Mouse (Mus musculus) brain, embryonic 14.5 days (tissue): Measurements from ENCODE around the gene Glis1. TPM values are rescaled to one million over a fixed set of nuclear protein-coding genes. Genes with fewer than 3 reads are reported as not detected.
A peak's percentile ranks its signal among the peaks of the same experiment; 100 is the strongest.
"Not testable (repeated sequence)": the region's sequence is repeated elsewhere in the genome, so short reads cannot be mapped to it uniquely, and the experiment has no call there.

ENCODE experiments used
- DNase-seq: peaks from one replicate; pipeline ENCODE4 v3.0.0-alpha.2; 2011; ENCODE audit warnings: low read depth
- CTCF ChIP-seq: fragments of 200-500 bp; IDR thresholded peaks from 2 replicates; pipeline ENCODE4 v1.5.1; 2012; ENCODE audit warnings: inconsistent platforms, mild to moderate bottlenecking, moderate library complexity, borderline replicate concordance; ENCODE audit not compliant: insufficient read depth, insufficient read length; ENCODE audit errors: extremely low read depth
- POLR2A ChIP-seq: fragments of 200-500 bp; IDR thresholded peaks from 2 replicates; pipeline ENCODE4 v1.6.1; 2012; ENCODE audit warnings: mild to moderate bottlenecking, inconsistent platforms, borderline replicate concordance; ENCODE audit not compliant: poor library complexity, insufficient read depth, insufficient read length, severe bottlenecking; ENCODE audit errors: extremely low read depth
- polyA plus RNA-seq: library from polyadenylated mRNA; depleted of rRNA; stranded (reverse); fragments of >200 nt; gene quantifications from 2 replicates; pipeline ENCODE4 v1.2.3, GENCODE M21; 2012

The Glis1 gene
- polyA plus RNA-seq, 1 experiment: 1.4 TPM

DNA sequence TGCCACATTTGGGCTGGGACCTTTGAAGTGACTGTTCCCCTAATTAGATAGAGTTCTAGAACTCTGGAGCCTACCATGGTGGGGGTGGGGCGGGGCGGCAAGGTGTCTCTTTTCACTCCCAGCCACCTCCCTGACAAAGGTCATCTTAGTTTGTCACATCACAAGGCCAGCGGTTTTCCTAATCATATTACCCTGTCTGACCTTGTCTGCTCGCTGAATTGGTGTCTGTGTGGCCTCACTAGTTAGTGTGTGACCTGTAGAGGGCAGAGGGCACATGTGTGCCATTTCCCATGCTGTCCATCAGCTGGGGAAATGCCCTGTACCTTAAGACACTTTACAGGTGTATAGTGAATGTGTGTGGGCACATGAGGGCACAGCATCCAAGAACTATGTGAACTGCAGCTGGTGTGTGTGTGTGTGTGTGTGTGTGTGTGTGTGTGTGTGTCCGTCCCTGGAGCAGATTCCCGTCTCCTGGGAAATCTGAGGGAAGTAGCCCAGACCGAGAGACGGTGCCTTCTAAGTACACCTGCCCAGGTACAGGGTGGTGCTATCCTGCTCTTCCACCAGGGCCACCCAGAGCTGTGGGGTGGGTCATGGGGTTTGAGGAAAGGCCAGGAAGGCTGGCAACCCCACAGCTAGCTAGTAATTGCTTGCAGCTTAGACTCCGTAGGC, 163.0 kb downstream of the Glis1 start:
- TF ChIP-seq POLR2A (no peak), CTCF (no peak)
- no peak for DNase-seq

DNA sequence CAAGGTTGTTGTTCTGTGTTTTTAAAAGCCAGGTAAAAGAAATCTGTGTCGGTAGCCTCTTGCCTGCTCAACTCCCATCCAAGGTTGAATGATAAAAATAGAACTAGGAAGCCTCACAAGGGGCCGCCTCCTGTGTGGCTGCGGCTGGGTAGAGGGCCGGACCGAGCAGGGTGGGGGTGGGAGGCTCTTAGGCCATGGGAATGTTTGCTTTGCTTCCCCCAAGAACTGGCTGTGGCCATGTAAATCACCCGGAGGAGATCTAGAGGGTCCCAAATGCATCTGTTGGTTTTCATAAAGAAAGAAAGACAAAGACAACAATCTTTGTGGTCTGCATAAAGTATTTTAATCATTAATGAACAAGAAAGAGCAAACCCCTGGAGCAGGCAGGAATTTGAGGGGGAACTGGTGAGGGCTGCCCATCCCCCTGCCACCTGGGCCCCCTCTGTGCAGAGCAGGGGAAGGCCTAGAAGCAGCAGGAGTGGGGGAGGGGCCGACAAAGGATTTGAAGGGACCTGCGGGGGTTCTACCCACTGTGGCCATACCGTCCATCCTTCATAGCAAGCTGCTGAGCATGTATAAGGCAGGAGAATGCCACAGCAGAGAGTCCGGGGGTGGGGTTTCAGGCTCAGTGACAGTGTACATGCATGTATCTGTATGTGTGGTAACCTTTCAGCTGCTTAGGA, 163.6 kb downstream of the Glis1 start:
- peak; percentile 48 for DNase-seq
- TF ChIP-seq POLR2A: no peak
- no peak for TF ChIP-seq CTCF

DNA sequence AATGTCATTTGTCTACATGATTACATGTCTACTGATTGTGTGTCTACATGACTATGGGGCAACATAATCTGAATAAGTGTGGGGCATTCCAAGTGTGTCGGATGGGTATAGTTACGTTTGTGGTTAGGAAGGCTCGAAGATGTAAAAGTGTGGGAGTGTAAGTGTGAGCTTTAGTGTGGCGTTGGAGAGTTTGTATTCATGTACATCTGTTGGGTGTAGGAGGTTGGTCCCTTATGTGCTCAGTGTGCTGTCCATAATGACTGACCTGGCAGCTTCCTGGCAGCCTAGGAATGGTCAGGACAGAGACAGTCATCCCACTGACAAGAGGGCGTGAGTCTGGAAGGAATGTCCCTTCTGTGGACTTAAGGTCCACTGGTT, 164.2 kb downstream of the Glis1 start:
- DNase-seq: not testable (repeated sequence)

DNA sequence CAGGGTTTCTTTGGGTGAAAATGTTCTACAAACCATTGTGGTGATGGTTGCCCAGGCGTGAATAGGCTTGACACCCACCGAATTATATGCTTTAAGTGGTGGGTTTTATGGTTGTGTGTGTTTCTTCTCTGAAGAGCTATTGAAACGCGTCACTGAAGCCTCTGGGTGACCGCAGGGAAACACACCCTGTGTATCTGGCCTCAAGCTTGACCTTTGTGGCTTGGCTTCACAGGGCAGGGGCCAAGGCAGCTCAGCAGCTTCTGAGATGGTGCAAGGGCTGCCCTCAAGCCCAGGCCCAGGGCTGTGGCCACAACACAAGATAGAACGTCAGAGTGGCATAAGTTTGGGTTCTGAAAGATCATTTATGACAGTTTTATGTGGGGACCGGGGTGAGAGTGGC, 167.9 kb downstream of the Glis1 start:
- DNase-seq: no peak
- TF ChIP-seq CTCF: no peak
- TF ChIP-seq POLR2A: no peak

DNA sequence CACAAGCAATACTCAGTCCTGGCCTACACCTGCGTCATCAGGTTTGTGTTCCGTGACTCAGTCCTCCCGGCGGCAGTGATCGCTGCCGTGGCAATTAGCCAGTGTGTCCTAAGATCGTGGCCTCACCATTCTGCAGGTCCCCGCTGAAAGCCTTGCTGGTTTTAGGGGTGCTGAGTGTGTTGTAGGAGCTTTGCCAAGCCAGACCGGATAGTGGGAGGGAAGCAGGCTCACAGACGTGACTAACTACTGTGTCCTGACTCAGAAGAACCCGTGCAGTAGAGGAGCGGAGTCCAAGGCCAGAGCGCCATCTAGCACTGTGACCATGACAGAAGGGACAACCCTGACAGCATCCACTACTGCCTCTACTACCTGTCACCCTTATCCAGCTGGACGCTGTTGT, 168.4 kb downstream of the Glis1 start:
- no peak for TF ChIP-seq POLR2A
- no peak for TF ChIP-seq CTCF
- DNase-seq: no peak

DNA sequence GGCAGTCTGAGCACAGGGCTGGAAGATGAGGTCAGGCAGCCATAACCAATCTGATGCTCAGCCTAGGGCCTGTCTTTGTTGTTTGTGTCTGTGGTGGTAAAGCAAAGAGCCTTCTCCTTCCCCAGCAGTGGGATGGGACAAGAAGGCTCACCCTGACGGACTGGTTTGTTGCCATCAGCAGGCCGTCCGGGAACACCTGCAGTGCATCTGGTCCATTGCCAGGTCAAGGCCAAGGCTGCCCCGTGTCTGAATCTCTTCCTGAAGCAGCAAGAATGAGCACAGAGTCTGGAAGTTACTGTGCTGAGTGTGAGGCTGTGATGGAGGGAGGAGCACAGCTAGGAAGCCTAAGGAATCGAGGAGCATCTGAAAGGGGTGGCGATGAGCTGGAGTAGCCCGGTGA, 168.8 kb downstream of the Glis1 start:
- TF ChIP-seq CTCF (no peak), POLR2A (no peak)
- DNase-seq: no peak

DNA sequence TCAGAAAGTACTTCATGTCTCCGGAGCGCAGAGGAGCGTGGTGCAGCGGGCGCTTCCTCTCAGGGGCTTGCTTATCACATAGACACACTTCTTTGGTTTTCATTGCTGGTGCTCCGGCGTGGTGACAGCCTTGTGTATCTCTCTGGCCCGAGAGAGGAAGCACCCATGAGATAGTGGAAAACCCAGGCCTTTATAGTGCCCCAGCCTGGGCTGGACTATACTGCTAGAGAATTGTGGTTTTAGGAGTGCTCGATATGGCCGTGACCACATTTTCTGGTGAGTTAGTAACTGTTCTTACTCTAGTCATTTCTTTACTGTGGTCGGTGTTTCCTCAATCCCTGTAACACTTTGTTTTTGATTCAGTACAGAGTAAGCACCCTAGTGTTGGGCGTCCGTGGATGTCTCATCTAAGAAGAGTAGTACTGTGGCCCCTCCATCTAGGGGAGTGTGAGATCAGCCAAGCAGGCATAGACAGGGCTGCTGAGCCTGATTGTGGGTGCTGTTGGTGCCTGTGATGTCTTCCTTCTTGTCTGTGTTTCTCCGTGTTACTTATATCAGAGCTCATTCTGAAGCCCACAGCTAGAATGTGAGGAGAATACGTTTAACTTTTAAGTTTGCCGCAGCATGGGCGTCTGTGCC, 171.7 kb downstream of the Glis1 start:
- no peak for TF ChIP-seq POLR2A
- TF ChIP-seq CTCF: no peak
- DNase-seq: no peak

DNA sequence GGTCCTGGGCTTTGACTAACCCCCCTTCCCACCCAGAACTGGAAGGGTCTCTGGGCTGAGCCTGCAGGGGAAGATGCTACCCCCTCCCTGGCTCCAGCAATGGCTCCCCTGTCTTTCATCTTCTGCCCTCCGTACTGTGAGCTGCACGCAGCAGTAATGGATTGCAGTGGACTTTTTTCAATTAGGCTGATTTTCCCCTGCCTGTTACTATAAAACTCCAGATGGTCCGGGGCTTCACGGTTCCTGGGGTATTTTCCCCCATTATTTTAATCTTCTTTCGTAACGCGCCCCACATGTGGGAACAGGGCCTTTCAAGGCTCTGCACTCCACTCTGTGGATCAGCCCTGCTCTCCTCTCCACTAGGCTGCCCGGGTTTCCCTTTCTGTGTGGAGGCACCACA, 175.4 kb downstream of the Glis1 start:
- DNase-seq: no peak

DNA sequence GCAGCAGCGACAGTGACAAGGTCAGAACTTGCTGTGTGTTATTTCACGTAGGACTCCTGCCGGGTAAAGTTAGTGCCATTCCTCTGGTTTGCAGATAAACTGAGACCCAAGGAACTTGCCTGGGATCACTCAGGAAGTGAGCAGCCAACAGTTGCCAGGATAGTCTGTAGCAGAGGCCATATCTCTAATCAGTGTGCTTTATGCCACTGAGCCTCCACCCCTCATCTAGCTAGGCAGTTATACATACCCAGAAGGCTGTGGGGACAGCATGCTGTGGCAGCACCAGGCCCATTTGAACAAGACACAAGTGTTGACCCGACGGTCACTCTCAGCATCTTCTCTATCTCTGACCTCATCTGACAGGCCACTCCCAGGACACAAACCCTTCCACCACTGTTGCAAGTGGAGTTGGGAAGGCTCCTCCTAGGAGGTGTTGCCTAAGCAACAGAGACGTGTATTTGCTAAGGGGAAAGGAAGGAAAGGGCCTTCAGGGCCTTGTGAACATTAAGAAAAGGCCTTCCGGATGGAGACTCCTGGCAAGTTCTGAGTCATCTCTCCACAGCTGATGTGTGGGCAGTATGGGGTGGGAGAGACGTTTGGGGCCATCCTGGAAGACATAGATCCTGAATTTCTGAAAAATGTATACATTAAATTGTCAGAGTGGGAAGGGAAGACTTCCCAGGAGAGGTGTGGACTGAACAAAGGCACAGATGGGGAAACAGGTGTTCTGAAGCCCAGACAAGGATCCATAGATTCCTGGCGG, 177.7 kb downstream of the Glis1 start:
- TF ChIP-seq POLR2A: no peak
- TF ChIP-seq CTCF: no peak
- no peak for DNase-seq

More for the DNA sequence above, 175.4 kb downstream of the Glis1 start:
- TF ChIP-seq POLR2A (no peak), CTCF (no peak)

DNA sequence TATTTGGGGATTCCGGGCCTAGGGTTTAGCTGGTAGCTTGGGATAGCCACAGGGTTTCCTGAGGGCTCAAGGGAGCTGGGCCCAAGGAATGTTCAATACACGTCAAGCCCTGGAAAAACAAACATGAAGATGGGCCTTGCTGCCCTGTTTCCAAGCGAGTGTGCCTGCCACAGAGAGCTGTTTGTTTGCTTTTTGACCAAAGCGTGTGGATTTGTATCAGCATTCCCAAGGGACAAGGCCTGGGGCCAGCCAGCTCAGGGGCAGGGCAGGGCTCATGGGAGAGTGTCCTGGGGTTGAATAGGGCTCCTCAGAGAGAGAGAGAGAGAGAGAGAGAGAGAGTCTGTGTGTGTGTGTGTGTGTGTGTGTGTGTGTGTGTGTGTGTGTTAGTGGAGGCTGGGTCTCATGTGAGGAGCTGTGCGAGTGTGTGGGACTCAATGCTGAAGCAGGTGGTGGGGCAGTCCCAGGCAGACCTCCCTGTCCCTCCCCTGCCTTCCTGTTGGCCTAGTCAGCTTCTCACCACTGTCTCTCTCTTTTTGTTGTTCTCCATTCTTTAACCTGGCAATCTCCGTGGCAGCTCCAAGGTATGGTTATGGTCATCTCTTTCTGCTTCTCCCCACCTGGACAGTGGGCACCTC, 183.3 kb downstream of the Glis1 start:
- DNase-seq: no peak
- TF ChIP-seq POLR2A: no peak
- TF ChIP-seq CTCF: no peak

DNA sequence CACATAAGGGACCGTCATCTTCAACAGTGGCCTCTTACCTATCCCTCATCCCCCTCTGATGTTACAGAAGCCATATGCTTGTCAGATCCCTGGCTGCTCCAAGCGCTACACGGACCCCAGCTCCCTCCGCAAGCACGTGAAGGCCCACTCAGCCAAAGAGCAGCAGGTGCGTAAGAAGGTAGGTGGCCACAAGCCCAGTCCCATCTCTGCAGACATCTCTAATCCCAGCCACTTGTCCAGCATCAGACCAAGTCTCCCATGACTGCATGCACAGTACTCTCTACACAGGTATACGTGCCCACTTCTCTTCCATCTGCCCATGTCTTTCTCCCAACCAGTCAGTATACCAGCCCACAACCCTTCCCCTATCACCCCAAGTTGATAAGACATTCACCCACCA, 185.1 kb downstream of the Glis1 start:
- no peak for DNase-seq

More for the DNA sequence above, 185.1 kb downstream of the Glis1 start:
- TF ChIP-seq CTCF (no peak), POLR2A (no peak)
